Mouse (Mus musculus): ENCODE results near the gene Eefsec. TPM values are rescaled to one million over a fixed set of nuclear protein-coding genes. Genes with fewer than 3 reads are reported as not detected.

The Eefsec gene
- polyA plus RNA-seq, 1 experiment from 2014 or later, result 29.1 TPM

- H3K4me1 ChIP-seq, result peaks cover 31% of the 10 kb centered on the region
- WGBS, result 71% methylated on average over 3 of the region's 3 CpGs
- no peak for DNase-seq (ENCODE audit: low spot score)
- H3K4me3 ChIP-seq, result no peak overlapping the region
- no peaks in the 10 kb centered on the region for H3K36me3 ChIP-seq
- H3K9me3 ChIP-seq, result no peaks in the 10 kb centered on the region
- H3K27me3 ChIP-seq (ENCODE audit: insufficient read depth, poor library complexity, severe bottlenecking), result peaks cover 9% of the 10 kb centered on the region; the same call in 1 of the 2 replicates
- no peak overlapping the region for H3K27ac ChIP-seq
Measured at GRCm38 (mm10) chr6:88266055-88266454, 180.3 kb downstream of the Eefsec start.

DNA sequence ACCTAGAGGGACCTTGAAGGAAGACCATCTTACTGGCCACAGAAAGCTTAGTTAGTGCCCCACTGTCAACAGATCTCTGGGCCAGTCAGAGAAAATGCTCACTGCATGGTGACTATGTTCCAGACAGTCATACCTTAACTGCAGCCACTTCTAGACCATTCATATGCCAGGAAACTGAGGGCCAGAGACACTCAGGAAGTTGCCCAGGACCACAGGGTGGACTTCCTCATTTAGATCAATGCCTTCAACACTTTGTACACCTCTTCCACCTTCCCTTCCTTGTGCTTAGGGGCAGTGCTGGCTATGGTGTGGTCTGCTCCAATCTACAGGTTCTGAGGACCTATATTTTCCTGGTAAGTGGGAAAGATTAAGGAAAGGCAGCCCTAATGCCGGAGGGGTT is 181.0 kb downstream of the Eefsec start:
- 77% methylated on average over 1 of the region's 1 CpGs for WGBS
- Histone ChIP-seq H3K4me3 (no peak overlapping the region), H3K36me3 (no peaks in the 10 kb centered on the region)

DNA sequence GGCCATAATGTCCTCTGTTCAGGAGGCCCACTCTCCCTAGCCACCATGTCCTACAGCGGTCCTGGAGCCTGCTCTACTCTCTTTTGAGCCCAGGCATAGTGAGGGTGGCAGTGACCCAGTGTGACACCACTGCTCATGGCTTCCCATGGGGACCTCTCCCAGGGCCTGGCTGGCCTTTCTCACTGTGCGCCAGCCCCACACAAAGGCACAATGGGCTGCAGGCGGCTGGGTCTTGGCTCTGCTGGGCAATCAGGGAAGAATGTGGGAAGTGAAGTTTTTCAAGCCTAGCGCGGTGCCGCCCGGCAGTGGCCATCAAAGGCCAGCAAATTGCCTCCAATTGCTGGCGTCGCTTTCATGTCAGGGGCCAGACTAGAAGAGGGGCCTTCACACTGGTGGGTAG is 184.2 kb downstream of the Eefsec start:
- H3K27ac ChIP-seq, result 0 out of 2 replicates have a peak overlapping the region, but pooled peaks have one; percentile 19
- peaks cover 20% of the 10 kb centered on the region for H3K4me1 ChIP-seq
- no peak overlapping the region for H3K4me3 ChIP-seq
- 57% methylated on average over 9 of the region's 9 CpGs for WGBS
- peaks cover 9% of the 10 kb centered on the region; the same call in 1 of the 2 replicates for H3K27me3 ChIP-seq (ENCODE audit: insufficient read depth, poor library complexity, severe bottlenecking)
- no peak for DNase-seq (ENCODE audit: low spot score)
- no peaks in the 10 kb centered on the region for H3K9me3 ChIP-seq
- peaks cover 8% of the 10 kb centered on the region; the same call in 1 of the 2 replicates for H3K36me3 ChIP-seq

More for the DNA sequence above, 181.0 kb downstream of the Eefsec start:
- Histone ChIP-seq H3K4me1 (peaks cover 31% of the 10 kb centered on the region), H3K9me3 (no peaks in the 10 kb centered on the region), H3K27ac (no peak overlapping the region), H3K27me3 (ENCODE audit: insufficient read depth, poor library complexity, severe bottlenecking) (peaks cover 9% of the 10 kb centered on the region; the same call in 1 of the 2 replicates)
- DNase-seq (ENCODE audit: low spot score), result no peak

DNA sequence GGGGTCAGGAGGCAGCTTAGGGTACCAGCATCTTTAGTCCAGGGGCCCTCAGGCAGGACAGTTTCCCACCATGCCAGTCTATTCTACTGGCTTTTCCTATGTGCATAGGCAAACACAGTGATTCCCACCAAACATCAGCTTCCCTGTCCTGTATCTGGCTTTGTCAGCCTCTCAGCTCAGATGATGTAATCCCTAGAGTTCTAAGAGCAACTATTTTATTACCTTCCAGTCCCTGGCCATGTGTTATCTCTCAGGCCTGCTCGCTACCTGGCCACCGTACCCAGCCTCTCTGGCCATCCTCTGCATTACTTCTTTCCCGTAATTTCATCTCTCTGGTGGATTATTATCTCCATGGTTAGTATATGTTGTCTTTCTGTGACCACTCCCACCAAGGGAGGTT is 185.7 kb downstream of the Eefsec start:
- no peak for DNase-seq (ENCODE audit: low spot score)
- Histone ChIP-seq H3K4me1 (peaks cover 31% of the 10 kb centered on the region), H3K27ac (no peak overlapping the region), H3K9me3 (no peaks in the 10 kb centered on the region), H3K36me3 (peaks cover 13% of the 10 kb centered on the region), H3K4me3 (no peak overlapping the region), H3K27me3 (ENCODE audit: insufficient read depth, poor library complexity, severe bottlenecking) (peaks cover 11% of the 10 kb centered on the region; the same call in 1 of the 2 replicates)
- WGBS, result 74% methylated on average over 3 of the region's 3 CpGs

- Histone ChIP-seq H3K27ac (no peak overlapping the region), H3K4me1 (peaks cover 40% of the 10 kb centered on the region), H3K9me3 (no peaks in the 10 kb centered on the region), H3K27me3 (ENCODE audit: insufficient read depth, poor library complexity, severe bottlenecking) (peaks cover 17% of the 10 kb centered on the region; the same call in 1 of the 2 replicates), H3K4me3 (no peak overlapping the region), H3K36me3 (peaks cover 13% of the 10 kb centered on the region)
- DNase-seq (ENCODE audit: low spot score), result no peak
- 80% methylated on average over 3 of the region's 3 CpGs for WGBS
Measured at GRCm38 (mm10) chr6:88259621-88260020, 186.7 kb downstream of the Eefsec start.

- Histone ChIP-seq H3K9me3 (no peaks in the 10 kb centered on the region), H3K27ac (no peak overlapping the region), H3K4me3 (no peak overlapping the region), H3K4me1 (peaks cover 52% of the 10 kb centered on the region), H3K36me3 (peaks cover 13% of the 10 kb centered on the region), H3K27me3 (ENCODE audit: insufficient read depth, poor library complexity, severe bottlenecking) (peaks cover 25% of the 10 kb centered on the region)
- WGBS, result 17% methylated on average over 4 of the region's 4 CpGs
- no peak for DNase-seq (ENCODE audit: low spot score)
Measured at GRCm38 (mm10) chr6:88255435-88255834, 190.9 kb downstream of the Eefsec start.

- Histone ChIP-seq H3K27ac (no peak overlapping the region), H3K4me3 (no peak overlapping the region), H3K36me3 (peaks cover 13% of the 10 kb centered on the region), H3K9me3 (no peaks in the 10 kb centered on the region), H3K4me1 (peaks cover 53% of the 10 kb centered on the region), H3K27me3 (ENCODE audit: insufficient read depth, poor library complexity, severe bottlenecking) (peaks cover 35% of the 10 kb centered on the region)
- DNase-seq (ENCODE audit: low spot score), result no peak
- 47% methylated on average over 6 of the region's 6 CpGs for WGBS
Measured at GRCm38 (mm10) chr6:88254082-88254481, 192.3 kb downstream of the Eefsec start.

DNA sequence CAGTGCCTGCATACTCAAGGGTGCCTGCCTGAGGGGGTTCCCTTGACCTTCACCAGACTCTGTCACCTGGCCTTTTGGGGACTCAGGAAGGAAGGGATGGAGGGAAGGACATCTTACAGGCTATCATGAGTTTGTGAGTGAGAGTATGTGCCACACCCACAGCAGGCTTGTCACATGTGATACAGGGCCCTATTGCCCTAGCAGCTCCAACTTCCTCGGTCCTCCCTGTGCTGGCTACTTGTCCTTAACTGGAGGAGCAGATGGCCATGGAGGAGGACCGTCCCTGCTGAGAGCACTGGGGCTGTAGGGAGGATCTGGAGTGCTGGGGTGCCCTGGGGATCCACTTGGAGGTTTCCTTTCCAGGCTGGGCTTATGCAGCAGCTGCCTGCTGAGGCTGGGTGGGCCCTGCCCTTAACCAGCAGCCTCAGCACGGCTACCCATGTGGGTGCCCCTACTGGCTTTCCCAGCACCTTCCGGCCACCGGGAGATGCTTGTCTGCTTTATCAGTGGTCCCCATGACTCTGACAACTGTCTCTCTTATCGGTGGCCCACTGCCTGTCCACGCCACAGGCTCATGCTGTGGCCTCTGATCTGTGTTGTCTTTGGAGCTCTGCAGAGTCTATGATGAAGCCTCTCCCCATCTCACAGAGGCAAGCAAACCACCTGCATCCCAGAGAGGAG is 194.4 kb downstream of the Eefsec start:
- H3K9me3 ChIP-seq, result no peaks in the 10 kb centered on the region
- peaks cover 35% of the 10 kb centered on the region for H3K27me3 ChIP-seq (ENCODE audit: insufficient read depth, poor library complexity, severe bottlenecking)
- H3K4me1 ChIP-seq, result peaks cover 61% of the 10 kb centered on the region
- peaks cover 4% of the 10 kb centered on the region for H3K36me3 ChIP-seq
- H3K27ac ChIP-seq, result no peak overlapping the region
- 41% methylated on average over 7 of the region's 7 CpGs for WGBS
- no peak overlapping the region for H3K4me3 ChIP-seq
- DNase-seq (ENCODE audit: low spot score), result no peak

- Histone ChIP-seq H3K9me3 (no peaks in the 10 kb centered on the region), H3K4me1 (peaks cover 60% of the 10 kb centered on the region), H3K27ac (no peak overlapping the region), H3K4me3 (no peak overlapping the region), H3K27me3 (ENCODE audit: insufficient read depth, poor library complexity, severe bottlenecking) (peaks cover 37% of the 10 kb centered on the region), H3K36me3 (0 out of 2 replicates have a peak, but pooled peaks cover under 1% of the 10 kb centered on the region)
- 92% methylated on average over 1 of the region's 1 CpGs for WGBS
- DNase-seq (ENCODE audit: low spot score), result no peak
Measured at GRCm38 (mm10) chr6:88251396-88251795, 194.9 kb downstream of the Eefsec start.

- WGBS, result 88% methylated on average over 1 of the region's 1 CpGs
- Histone ChIP-seq H3K4me3 (no peak overlapping the region), H3K36me3 (no peaks in the 10 kb centered on the region), H3K9me3 (no peaks in the 10 kb centered on the region), H3K27ac (no peak overlapping the region), H3K27me3 (ENCODE audit: insufficient read depth, poor library complexity, severe bottlenecking) (peaks cover 50% of the 10 kb centered on the region), H3K4me1 (peaks cover 52% of the 10 kb centered on the region)
- no peak for DNase-seq (ENCODE audit: low spot score)
Measured at GRCm38 (mm10) chr6:88249231-88249630, 197.1 kb downstream of the Eefsec start.

DNA sequence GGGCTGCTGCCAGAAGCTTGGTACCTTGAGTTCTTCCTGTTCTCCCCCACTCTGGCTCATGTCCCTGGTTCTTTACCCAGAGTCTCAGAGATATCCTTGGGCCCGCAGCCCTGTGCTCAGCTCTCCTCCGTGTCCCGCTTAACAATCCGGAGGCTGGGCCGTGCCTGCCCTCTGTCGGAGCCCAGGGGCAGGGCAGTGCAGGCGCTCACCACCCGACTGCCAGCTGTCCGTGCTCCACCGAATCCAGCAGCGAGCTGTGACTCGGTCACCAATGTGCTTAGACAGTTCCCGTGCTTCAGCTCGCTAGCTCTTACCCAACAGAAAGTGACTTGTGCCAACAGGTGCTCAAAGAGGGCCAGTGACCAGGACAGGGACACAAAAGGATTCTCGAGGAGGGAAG is 203.7 kb downstream of the Eefsec start:
- Histone ChIP-seq H3K4me1 (peaks cover 24% of the 10 kb centered on the region), H3K36me3 (no peaks in the 10 kb centered on the region), H3K9me3 (no peaks in the 10 kb centered on the region), H3K27me3 (ENCODE audit: insufficient read depth, poor library complexity, severe bottlenecking) (peaks cover 89% of the 10 kb centered on the region), H3K27ac (no peak overlapping the region), H3K4me3 (no peak overlapping the region)
- DNase-seq (ENCODE audit: low spot score), result peak; percentile 87
- 3% methylated on average over 15 of the region's 15 CpGs for WGBS

- H3K9me3 ChIP-seq, result no peaks in the 10 kb centered on the region
- no peaks in the 10 kb centered on the region for H3K36me3 ChIP-seq
- no peak for DNase-seq (ENCODE audit: low spot score)
- peak overlapping the region; percentile 74; the same call in 1 of the 2 replicates for H3K27ac ChIP-seq
- 12% methylated on average over 7 of the region's 7 CpGs for WGBS
- H3K4me3 ChIP-seq, result peak overlapping the region; percentile 45
- H3K27me3 ChIP-seq (ENCODE audit: insufficient read depth, poor library complexity, severe bottlenecking), result peaks cover 98% of the 10 kb centered on the region
- H3K4me1 ChIP-seq, result peaks cover 27% of the 10 kb centered on the region
Measured at GRCm38 (mm10) chr6:88236513-88236912, 209.8 kb downstream of the Eefsec start.

DNA sequence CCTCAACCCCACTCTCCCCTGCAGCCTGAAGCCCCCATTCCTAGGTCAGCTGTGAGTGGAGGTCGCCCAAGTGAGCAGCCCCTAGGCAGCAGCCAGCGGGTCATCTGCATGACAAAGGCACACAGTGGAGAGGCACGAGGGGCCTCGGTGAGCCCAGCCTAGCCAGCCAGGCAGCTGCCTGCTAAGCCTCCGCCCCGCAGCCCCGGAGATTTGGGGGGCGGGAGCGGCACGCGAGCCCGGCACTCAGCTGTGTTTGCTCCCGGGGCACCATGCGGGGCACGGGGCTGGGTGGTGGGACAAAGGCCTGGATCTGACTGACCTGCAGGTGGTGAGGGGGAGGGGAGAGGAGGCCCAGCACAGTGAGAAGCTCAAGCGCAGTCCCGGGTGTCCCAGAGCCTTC is 210.4 kb downstream of the Eefsec start:
- peak overlapping the region; percentile 74 for H3K27ac ChIP-seq
- peak overlapping the region; percentile 45 for H3K4me3 ChIP-seq
- WGBS, result 3% methylated on average over 17 of the region's 17 CpGs
- H3K9me3 ChIP-seq, result no peaks in the 10 kb centered on the region
- peaks cover 100% of the 10 kb centered on the region for H3K27me3 ChIP-seq (ENCODE audit: insufficient read depth, poor library complexity, severe bottlenecking)
- H3K4me1 ChIP-seq, result peaks cover 27% of the 10 kb centered on the region
- DNase-seq (ENCODE audit: low spot score), result no peak
- H3K36me3 ChIP-seq, result no peaks in the 10 kb centered on the region
